Mouse (Mus musculus) spleen, adult 2 months (tissue): ENCODE measurements at regions not wholly inside any gene's neighbourhood (a gene's known extent, or its start where the extent isn't known, plus 50 kb on each side); places are given as distances from the start of the nearest gene placed in this dataset.

Experiments
- CTCF ChIP-seq: fragments of 200-500 bp; IDR thresholded peaks from 2 replicates; pipeline ENCODE4 v1.5.1; 2011; ENCODE audit warnings: mild to moderate bottlenecking, inconsistent platforms; ENCODE audit not compliant: insufficient read depth, insufficient read length, insufficient replicate concordance; ENCODE audit errors: extremely low read depth
- POLR2A ChIP-seq: fragments of 200-500 bp; IDR thresholded peaks from 2 replicates; pipeline ENCODE4 v1.6.1; 2011; ENCODE audit warnings: low read depth, low read length, inconsistent platforms

- TF ChIP-seq CTCF, result no peak
- no peak for TF ChIP-seq POLR2A
Observed at GRCm38 (mm10) chr8:87314570-87314969, 157.8 kb downstream of the Cbln1 start.
